Mouse (Mus musculus): ENCODE measurements around the gene Dnajb14. TPM values are rescaled to one million over a fixed set of nuclear protein-coding genes. Genes with fewer than 3 reads are reported as not detected.
A peak's percentile ranks its signal among the peaks of the same experiment; 100 is the strongest.

The Dnajb14 gene
- total and polyA plus RNA-seq, 3 experiments: 2.8 to 7.0 (median 4.4) TPM

DNA sequence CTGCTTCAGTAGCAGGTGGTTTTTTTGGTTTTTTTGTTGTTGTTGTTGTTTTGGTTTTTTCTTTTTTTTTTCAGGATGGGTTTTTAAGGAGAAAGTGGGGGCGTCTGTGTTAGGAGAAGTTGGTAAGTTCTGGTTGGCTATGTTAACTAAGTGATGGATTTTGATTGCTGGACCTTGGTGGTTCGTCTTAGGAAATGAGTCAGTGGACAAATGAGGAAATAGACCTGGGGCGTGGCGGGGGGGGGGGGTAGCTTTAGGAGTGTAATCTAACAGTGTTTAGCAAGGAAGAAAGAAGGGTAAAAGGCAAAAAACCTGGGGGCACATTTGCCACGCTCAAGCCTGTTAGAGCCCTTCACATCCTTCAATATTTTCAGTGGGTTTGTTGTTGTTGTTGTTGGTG is 20.9 kb upstream of the Dnajb14 start (continued):
- TF ChIP-seq JUN (IDR thresholded peaks at IDR 0.05; ENCODE audit: insufficient read depth, low read depth, low read length) (no peak), HCFC1 (IDR thresholded peaks at IDR 0.05; ENCODE audit: low read depth, low read length) (no peak), MXI1 (IDR thresholded peaks at IDR 0.05; ENCODE audit: low read depth, low read length) (no peak), CTCF (conservative IDR thresholded peaks at IDR 0.05 in 1 of 2, IDR thresholded peaks at IDR 0.05 in 1 of 2; ENCODE audit: low read depth in 2 of 2, low read length in 2 of 2) (no peak), ZNF384 (IDR thresholded peaks at IDR 0.05; ENCODE audit: low read depth, low read length) (peak; percentile 61), EP300 (IDR thresholded peaks at IDR 0.05; ENCODE audit: low read length) (peak; percentile 50), POLR2A (IDR thresholded peaks at IDR 0.05; ENCODE audit: low read depth, low read length) (no peak)

DNA sequence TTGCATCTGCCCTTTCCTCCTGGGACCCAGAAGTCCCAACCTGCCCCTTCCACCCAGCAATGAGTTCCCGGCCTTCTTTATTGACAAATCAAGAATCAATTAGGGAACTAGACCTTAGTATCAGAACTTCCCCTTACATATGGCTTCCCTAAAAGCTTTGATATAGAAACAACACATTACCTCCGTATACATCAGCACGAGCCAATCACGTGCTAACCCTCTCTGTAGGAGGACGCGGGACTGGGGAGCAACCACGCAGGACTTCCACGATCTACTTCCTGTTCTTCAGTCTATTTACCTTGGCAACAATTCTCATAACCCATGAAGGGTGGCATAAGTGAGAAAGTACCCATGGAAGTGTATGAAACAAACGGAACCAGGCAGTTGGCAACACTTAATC is 19.1 kb upstream of the Dnajb14 start:
- no peak overlapping the region for H3K9ac ChIP-seq (ENCODE audit: insufficient read depth, low read depth)
- peaks cover 6% of the 10 kb centered on the region for H3K9me3 ChIP-seq (replicated peaks; ENCODE audit: low read length)
- H3K36me3 ChIP-seq (replicated peaks in 1 of 2; ENCODE audit: control insufficient read depth in 1 of 2, insufficient read depth in 1 of 2, low read length in 1 of 2): peaks cover 0 to 3% of the 10 kb centered on the region in 2 experiments
- H3K79me2 ChIP-seq (replicated peaks; ENCODE audit: control insufficient read depth, extremely low read depth, insufficient read depth, poor library complexity, severe bottlenecking): no peaks in the 10 kb centered on the region
- no peak overlapping the region for H3K27ac ChIP-seq (ENCODE audit: insufficient read depth, low read depth)
- no peak overlapping the region for H3K4me3 ChIP-seq (replicated peaks in 1 of 3; ENCODE audit: low read depth in 2 of 3, low read length in 2 of 3, poor library complexity in 1 of 3)
- no peak for DNase-seq (ENCODE audit: extremely low read depth)
- no peaks in the 10 kb centered on the region for H3K27me3 ChIP-seq (replicated peaks)
- H3K4me2 ChIP-seq (ENCODE audit: insufficient read depth, low read depth, poor library complexity, severe bottlenecking): no peak overlapping the region
- in situ Hi-C loops (cut with MboI; ENCODE audit: low pct_ligation_motif_present, low pct_unique_long_range_greater_than_20kb, low sequenced_read_pairs): no loop called here
- peaks cover 4 to 19% of the 10 kb centered on the region in 2 experiments for H3K4me1 ChIP-seq (ENCODE audit: control insufficient read depth in 1 of 2, insufficient read depth in 2 of 2)
- TF ChIP-seq JUN (IDR thresholded peaks at IDR 0.05; ENCODE audit: insufficient read depth, low read depth, low read length) (no peak), UBTF (IDR thresholded peaks at IDR 0.05; ENCODE audit: low read depth, low read length) (no peak), RAD21 (IDR thresholded peaks at IDR 0.05; ENCODE audit: low read depth, low read length) (no peak), SMC3 (IDR thresholded peaks at IDR 0.05; ENCODE audit: low read depth, low read length) (no peak), CHD2 (IDR thresholded peaks at IDR 0.05; ENCODE audit: low read length) (no peak), EP300 (IDR thresholded peaks at IDR 0.05; ENCODE audit: low read length) (no peak), RCOR1 (conservative IDR thresholded peaks at IDR 0.05; ENCODE audit: low read depth, low read length) (no peak), MEF2A (IDR thresholded peaks at IDR 0.05; ENCODE audit: borderline replicate concordance, low read depth, low read length) (no peak), MAFK (IDR thresholded peaks at IDR 0.05; ENCODE audit: insufficient replicate concordance, low read length) (no peak)
- dilution Hi-C loops (cut with MboI; ENCODE audit: extremely low pct_ligation_motif_present, extremely low pct_unique_long_range_greater_than_20kb, low sequenced_read_pairs): no loop called here

DNA sequence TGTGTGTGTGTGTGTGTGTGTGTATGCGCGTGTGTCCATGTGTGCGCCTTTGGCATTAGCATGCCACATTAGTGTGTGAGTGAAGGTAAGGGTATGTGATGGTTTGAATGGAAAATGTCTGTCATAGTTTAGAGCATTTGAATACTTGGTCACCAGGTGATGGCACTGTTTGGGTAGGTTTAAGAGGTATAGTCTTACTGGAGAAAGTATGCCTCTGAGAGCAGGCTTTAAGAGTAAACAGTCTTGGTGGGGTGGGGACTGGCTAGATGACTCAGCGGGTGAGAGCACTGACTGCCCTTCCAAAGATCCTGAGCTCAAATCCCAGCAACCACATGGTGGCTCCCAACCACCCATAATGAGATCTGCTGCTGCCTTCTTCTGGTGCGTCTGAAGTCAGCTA is 17.8 kb upstream of the Dnajb14 start:
- peaks cover 0 to 3% of the 10 kb centered on the region in 2 experiments for H3K36me3 ChIP-seq (replicated peaks in 1 of 2; ENCODE audit: control insufficient read depth in 1 of 2, insufficient read depth in 1 of 2, low read length in 1 of 2)
- H3K27ac ChIP-seq (ENCODE audit: insufficient read depth, low read depth): no peak overlapping the region
- dilution Hi-C loops (cut with MboI; ENCODE audit: extremely low pct_ligation_motif_present, extremely low pct_unique_long_range_greater_than_20kb, low sequenced_read_pairs): no loop called here
- no peak overlapping the region for H3K4me2 ChIP-seq (ENCODE audit: insufficient read depth, low read depth, poor library complexity, severe bottlenecking)
- H3K79me2 ChIP-seq (replicated peaks; ENCODE audit: control insufficient read depth, extremely low read depth, insufficient read depth, poor library complexity, severe bottlenecking): no peaks in the 10 kb centered on the region
- in situ Hi-C loops (cut with MboI; ENCODE audit: low pct_ligation_motif_present, low pct_unique_long_range_greater_than_20kb, low sequenced_read_pairs): no loop called here
- no peak overlapping the region for H3K9ac ChIP-seq (ENCODE audit: insufficient read depth, low read depth)
- DNase-seq (ENCODE audit: extremely low read depth): peak; percentile 58
- H3K9me3 ChIP-seq (replicated peaks; ENCODE audit: low read length): peaks cover 6% of the 10 kb centered on the region
- H3K4me3 ChIP-seq (replicated peaks in 1 of 3; ENCODE audit: low read depth in 2 of 3, low read length in 2 of 3, poor library complexity in 1 of 3): no peak overlapping the region
- H3K4me1 ChIP-seq (ENCODE audit: control insufficient read depth in 1 of 2, insufficient read depth in 2 of 2): peaks cover 4 to 19% of the 10 kb centered on the region in 2 experiments
- H3K27me3 ChIP-seq (replicated peaks): no peaks in the 10 kb centered on the region
- TF ChIP-seq KAT2A (IDR thresholded peaks at IDR 0.05; ENCODE audit: insufficient replicate concordance, low read length) (no peak), MAFK (IDR thresholded peaks at IDR 0.05; ENCODE audit: insufficient replicate concordance, low read length) (0 out of 2 replicates have a peak, but pooled peaks have one; percentile 37), ETS1 (conservative IDR thresholded peaks at IDR 0.05; ENCODE audit: low read depth, low read length) (peak; percentile 62; the same call in 1 of the 2 replicates), CHD2 (IDR thresholded peaks at IDR 0.05; ENCODE audit: low read length) (no peak), USF2 (conservative IDR thresholded peaks at IDR 0.05; ENCODE audit: low read depth, low read length) (no peak), USF1 (IDR thresholded peaks at IDR 0.05; ENCODE audit: low read depth, low read length) (no peak), SIN3A (IDR thresholded peaks at IDR 0.05; ENCODE audit: low read length) (no peak), JUND (conservative IDR thresholded peaks at IDR 0.05; ENCODE audit: low read depth, low read length) (peak; percentile 97), MAZ (IDR thresholded peaks at IDR 0.05; ENCODE audit: low read depth, low read length) (no peak), ZNF384 (IDR thresholded peaks at IDR 0.05; ENCODE audit: low read depth, low read length) (no peak), ZKSCAN1 (IDR thresholded peaks at IDR 0.05; ENCODE audit: borderline replicate concordance, low read depth, low read length) (no peak), POLR2AphosphoS2 (IDR thresholded peaks at IDR 0.05; ENCODE audit: low read depth, low read length) (no peak), SMC3 (IDR thresholded peaks at IDR 0.05; ENCODE audit: low read depth, low read length) (peak; percentile 30), NRF1 (IDR thresholded peaks at IDR 0.05; ENCODE audit: low read depth, low read length) (no peak), MEF2A (IDR thresholded peaks at IDR 0.05; ENCODE audit: borderline replicate concordance, low read depth, low read length) (peak; percentile 12; the same call in 1 of the 2 replicates), EP300 (IDR thresholded peaks at IDR 0.05; ENCODE audit: low read length) (peak; percentile 71), ELF1 (IDR thresholded peaks at IDR 0.05; ENCODE audit: low read depth, low read length) (no peak), GABPA (IDR thresholded peaks at IDR 0.05; ENCODE audit: insufficient replicate concordance, low read depth, low read length) (no peak), JUN (IDR thresholded peaks at IDR 0.05; ENCODE audit: insufficient read depth, low read depth, low read length) (peak; percentile 96), PAX5 (IDR thresholded peaks at IDR 0.05; ENCODE audit: low read length) (no peak), MYC (IDR thresholded peaks at IDR 0.05; ENCODE audit: low read depth, low read length) (peak; percentile 46; the same call in 1 of the 2 replicates), HCFC1 (IDR thresholded peaks at IDR 0.05; ENCODE audit: low read depth, low read length) (no peak), MAX (IDR thresholded peaks at IDR 0.05; ENCODE audit: low read length) (no peak), RCOR1 (conservative IDR thresholded peaks at IDR 0.05; ENCODE audit: low read depth, low read length) (no peak)

Data from CH12.LX (cell line).